Mouse (Mus musculus): ENCODE measurements around the gene Gm17018. TPM values are rescaled to one million over a fixed set of nuclear protein-coding genes. Genes with fewer than 3 reads are reported as not detected.

Gm17018 gene
- polyA plus RNA-seq, 1 experiment from 2014 or later = 54.5 TPM

- Histone ChIP-seq H3K4me2 (replicated peaks) (no peak overlapping the region), H3K9me3 (no peaks in the 10 kb centered on the region), H3K4me3 (no peak overlapping the region), H3K27ac (no peak overlapping the region), H3K27me3 (replicated peaks) (peaks cover 57% of the 10 kb centered on the region), H3K4me1 (peaks cover 12% of the 10 kb centered on the region), H3K9ac (no peak overlapping the region), H3K36me3 (no peaks in the 10 kb centered on the region)
- ATAC-seq (ENCODE audit: low FRiP score, low read depth) = peak; percentile 70; the same call in 1 of the 2 replicates
- WGBS = 12% methylated on average over 7 of the region's 7 CpGs
Measured at GRCm38 (mm10) chr19:45596019-45596418, 35.6 kb downstream of the Gm17018 start.

- H3K4me2 ChIP-seq (replicated peaks) = no peak overlapping the region
- peaks cover 57% of the 10 kb centered on the region for H3K27me3 ChIP-seq (replicated peaks)
- no peak overlapping the region for H3K9ac ChIP-seq
- no peaks in the 10 kb centered on the region for H3K36me3 ChIP-seq
- ATAC-seq (ENCODE audit: low FRiP score, low read depth) = peak; percentile 29; the same call in 1 of the 2 replicates
- H3K4me3 ChIP-seq = no peak overlapping the region
- H3K4me1 ChIP-seq = peaks cover 12% of the 10 kb centered on the region
- 52% methylated on average over 6 of the region's 6 CpGs for WGBS
- H3K27ac ChIP-seq = no peak overlapping the region
- no peaks in the 10 kb centered on the region for H3K9me3 ChIP-seq
Measured at GRCm38 (mm10) chr19:45596434-45596833, 36.0 kb downstream of the Gm17018 start.

DNA sequence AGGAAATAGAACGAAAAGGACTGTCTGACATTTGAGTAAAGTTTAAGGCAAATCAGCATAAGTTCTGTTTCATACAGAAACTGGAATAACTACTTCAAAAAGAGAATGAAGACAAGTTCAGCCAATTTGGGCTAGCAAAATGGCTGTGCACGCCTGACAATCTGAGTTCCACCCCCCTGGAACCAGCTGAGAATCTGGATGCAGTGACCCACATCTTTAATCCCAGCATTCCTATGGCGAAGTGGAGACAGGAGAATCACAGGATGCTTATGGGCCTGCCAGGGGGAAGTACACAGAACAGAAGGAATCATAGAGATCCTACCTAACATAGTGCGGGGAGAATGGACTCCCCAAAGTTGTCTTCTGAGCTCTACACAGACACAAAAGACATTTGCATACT, 36.7 kb downstream of the Gm17018 start:
- no peak overlapping the region for H3K9ac ChIP-seq
- no peak overlapping the region for H3K4me3 ChIP-seq
- 82% methylated on average over 4 of the region's 4 CpGs for WGBS
- H3K9me3 ChIP-seq = no peaks in the 10 kb centered on the region
- ATAC-seq (ENCODE audit: low FRiP score, low read depth) = no peak
- peaks cover 53% of the 10 kb centered on the region for H3K27me3 ChIP-seq (replicated peaks)
- peaks cover 12% of the 10 kb centered on the region for H3K4me1 ChIP-seq
- peaks cover 3% of the 10 kb centered on the region; the same call in 1 of the 2 replicates for H3K36me3 ChIP-seq
- H3K4me2 ChIP-seq (replicated peaks) = no peak overlapping the region
- no peak overlapping the region for H3K27ac ChIP-seq

- Histone ChIP-seq H3K9me3 (no peaks in the 10 kb centered on the region), H3K4me1 (peaks cover 4% of the 10 kb centered on the region), H3K4me3 (no peak overlapping the region), H3K4me2 (replicated peaks) (no peak overlapping the region), H3K27me3 (replicated peaks) (peaks cover 29% of the 10 kb centered on the region), H3K9ac (no peak overlapping the region), H3K36me3 (peaks cover 3% of the 10 kb centered on the region; the same call in 1 of the 2 replicates), H3K27ac (no peak overlapping the region)
- no peak for ATAC-seq (ENCODE audit: low FRiP score, low read depth)
- 91% methylated on average over 5 of the region's 5 CpGs for WGBS
Measured at GRCm38 (mm10) chr19:45602606-45603005, 42.2 kb downstream of the Gm17018 start.

DNA sequence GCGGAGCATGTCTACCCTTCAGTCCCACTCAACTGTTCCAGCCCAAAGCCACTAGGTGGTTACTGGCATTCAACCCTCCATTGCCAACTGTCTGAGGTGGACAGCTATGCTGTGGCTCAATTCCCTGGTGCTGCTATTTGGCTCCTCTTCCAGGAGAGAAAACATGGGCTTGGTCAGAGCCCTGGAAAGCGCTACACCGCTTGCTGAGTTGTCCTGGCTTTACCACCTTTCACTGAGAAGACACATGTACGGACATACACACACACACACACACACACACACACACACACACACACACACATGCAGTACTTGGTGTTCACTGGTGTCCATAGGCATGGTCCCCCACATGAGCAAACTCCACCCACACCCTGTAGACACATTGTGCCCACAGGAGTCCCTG, 46.3 kb downstream of the Gm17018 start:
- 58% methylated on average over 4 of the region's 4 CpGs for WGBS
- Histone ChIP-seq H3K27ac (no peak overlapping the region), H3K27me3 (replicated peaks) (peaks cover 12% of the 10 kb centered on the region), H3K4me1 (peaks cover 8% of the 10 kb centered on the region), H3K9me3 (no peaks in the 10 kb centered on the region), H3K4me3 (no peak overlapping the region), H3K36me3 (peaks cover 3% of the 10 kb centered on the region; the same call in 1 of the 2 replicates), H3K9ac (no peak overlapping the region), H3K4me2 (replicated peaks) (no peak overlapping the region)
- no peak for ATAC-seq (ENCODE audit: low FRiP score, low read depth)

- Histone ChIP-seq H3K9ac (no peak overlapping the region), H3K4me3 (no peak overlapping the region), H3K36me3 (no peaks in the 10 kb centered on the region), H3K9me3 (no peaks in the 10 kb centered on the region), H3K27ac (no peak overlapping the region), H3K27me3 (replicated peaks) (peaks cover 12% of the 10 kb centered on the region), H3K4me2 (replicated peaks) (no peak overlapping the region), H3K4me1 (peaks cover 8% of the 10 kb centered on the region)
- ATAC-seq (ENCODE audit: low FRiP score, low read depth) = no peak
- WGBS = 14% methylated on average over 7 of the region's 7 CpGs
Measured at GRCm38 (mm10) chr19:45607479-45607878, 47.1 kb downstream of the Gm17018 start.

DNA sequence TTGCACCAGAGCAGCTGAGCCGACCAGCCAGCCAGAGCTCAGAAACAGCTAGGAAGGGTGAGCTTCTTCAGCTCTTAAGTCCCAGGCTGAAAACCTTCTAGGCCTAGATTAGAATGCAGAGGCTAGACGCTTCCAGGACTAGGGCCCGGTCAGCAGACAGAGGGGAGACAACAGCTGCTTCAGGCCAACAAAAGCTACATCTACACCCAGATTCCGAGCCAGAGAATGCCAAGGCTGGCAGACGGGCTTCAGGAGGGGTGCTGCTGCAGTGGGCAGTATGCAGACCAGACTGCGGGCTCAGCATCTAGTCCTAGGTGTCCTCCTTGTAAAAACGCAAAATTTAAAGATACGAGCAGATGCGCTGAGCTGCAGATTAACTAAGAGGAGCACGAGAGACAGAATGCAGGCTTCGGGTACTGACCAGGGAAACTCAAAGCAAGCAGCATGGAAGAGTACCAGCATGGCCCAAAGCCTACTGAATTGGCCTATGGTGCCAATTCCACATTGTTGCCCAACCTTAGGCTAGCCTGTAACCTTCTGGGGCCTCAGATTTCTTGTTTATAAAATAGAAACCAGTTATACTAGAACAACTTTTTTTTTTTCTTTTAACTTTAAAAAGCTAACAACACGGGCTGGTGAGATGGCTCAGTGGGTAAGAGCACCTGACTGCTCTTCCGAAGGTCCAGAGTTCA, 48.4 kb downstream of the Gm17018 start:
- Histone ChIP-seq H3K27me3 (replicated peaks) (peaks cover 12% of the 10 kb centered on the region; the same call in 1 of the 2 replicates), H3K36me3 (no peaks in the 10 kb centered on the region), H3K4me2 (replicated peaks) (no peak overlapping the region), H3K27ac (no peak overlapping the region), H3K9me3 (no peaks in the 10 kb centered on the region), H3K4me1 (peaks cover 8% of the 10 kb centered on the region), H3K9ac (no peak overlapping the region), H3K4me3 (no peak overlapping the region)
- WGBS = 87% methylated on average over 13 of the region's 13 CpGs
- ATAC-seq (ENCODE audit: low FRiP score, low read depth) = no peak

GRCm38 (mm10) chr19:45610823-45611222, 50.4 kb downstream of the Gm17018 start:
- Histone ChIP-seq H3K9ac (no peak overlapping the region), H3K27me3 (replicated peaks) (0 out of 2 replicates have a peak, but pooled peaks cover 8% of the 10 kb centered on the region), H3K4me2 (replicated peaks) (no peak overlapping the region), H3K36me3 (no peaks in the 10 kb centered on the region), H3K4me3 (no peak overlapping the region), H3K4me1 (peaks cover 19% of the 10 kb centered on the region), H3K27ac (no peak overlapping the region), H3K9me3 (no peaks in the 10 kb centered on the region)
- WGBS = 75% methylated on average over 5 of the region's 5 CpGs
- no peak for ATAC-seq (ENCODE audit: low FRiP score, low read depth)

DNA sequence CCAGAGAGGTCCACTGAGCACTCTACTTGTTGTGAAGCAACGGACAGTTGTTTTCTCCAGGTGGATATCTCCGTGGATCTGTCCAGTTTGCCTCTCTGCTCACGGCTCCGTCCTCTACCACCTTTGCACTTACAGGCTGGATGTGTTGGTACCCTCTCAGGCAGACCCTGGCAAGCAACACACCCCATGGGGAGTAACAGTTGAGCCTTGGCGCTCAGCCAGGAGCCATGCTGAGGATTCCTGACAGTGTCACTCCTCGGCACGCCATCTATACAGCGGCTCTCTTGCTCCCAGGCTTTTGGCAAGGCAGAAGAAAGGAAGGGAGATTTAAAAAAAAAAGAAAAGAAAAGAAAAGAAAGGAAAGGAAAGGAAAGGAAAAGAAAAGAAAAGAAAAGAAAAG, 54.0 kb downstream of the Gm17018 start:
- Histone ChIP-seq H3K9me3 (no peaks in the 10 kb centered on the region), H3K27me3 (replicated peaks) (peaks cover 8% of the 10 kb centered on the region; the same call in 1 of the 2 replicates), H3K9ac (no peak overlapping the region), H3K4me2 (replicated peaks) (no peak overlapping the region), H3K4me3 (no peak overlapping the region), H3K27ac (no peak overlapping the region), H3K36me3 (no peaks in the 10 kb centered on the region), H3K4me1 (peaks cover 25% of the 10 kb centered on the region)
- 70% methylated on average over 8 of the region's 8 CpGs for WGBS
- ATAC-seq (ENCODE audit: low FRiP score, low read depth) = no peak

DNA sequence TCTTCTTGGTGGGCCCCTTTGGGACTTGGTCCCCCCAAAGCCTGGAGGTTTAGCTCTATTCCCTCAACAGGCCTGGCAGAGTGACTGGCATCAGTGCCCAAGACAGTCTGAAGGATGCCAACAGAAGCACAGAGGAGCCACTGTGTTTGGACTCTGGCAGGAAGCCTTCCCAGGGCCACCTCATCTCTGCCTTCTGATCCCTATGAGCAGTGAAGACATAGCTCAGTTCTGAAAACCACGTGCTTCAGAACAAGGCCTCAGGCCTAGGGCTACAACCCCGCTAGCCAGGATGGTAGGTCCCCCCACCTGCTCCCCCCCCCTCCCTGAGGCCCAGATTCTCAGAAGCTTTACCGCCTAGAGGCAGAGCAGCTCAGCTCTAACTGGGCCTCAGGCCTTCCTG, 54.5 kb downstream of the Gm17018 start:
- Histone ChIP-seq H3K4me2 (replicated peaks) (no peak overlapping the region), H3K36me3 (no peaks in the 10 kb centered on the region), H3K4me1 (peaks cover 25% of the 10 kb centered on the region), H3K9ac (no peak overlapping the region), H3K4me3 (no peak overlapping the region), H3K27me3 (replicated peaks) (peaks cover 8% of the 10 kb centered on the region; the same call in 1 of the 2 replicates), H3K27ac (no peak overlapping the region), H3K9me3 (no peaks in the 10 kb centered on the region)
- ATAC-seq (ENCODE audit: low FRiP score, low read depth) = no peak
- 53% methylated on average over 3 of the region's 3 CpGs for WGBS

- H3K9me3 ChIP-seq = no peaks in the 10 kb centered on the region
- H3K4me3 ChIP-seq = no peak overlapping the region
- 38% methylated on average over 12 of the region's 12 CpGs for WGBS
- ATAC-seq (ENCODE audit: low FRiP score, low read depth) = peak; percentile 17; the same call in 1 of the 2 replicates
- H3K36me3 ChIP-seq = no peaks in the 10 kb centered on the region
- peaks cover 8% of the 10 kb centered on the region; the same call in 1 of the 2 replicates for H3K27me3 ChIP-seq (replicated peaks)
- H3K4me2 ChIP-seq (replicated peaks) = no peak overlapping the region
- peaks cover 25% of the 10 kb centered on the region for H3K4me1 ChIP-seq
- H3K27ac ChIP-seq = no peak overlapping the region
- 0 out of 2 replicates have a peak overlapping the region, but pooled peaks have one; percentile 8 for H3K9ac ChIP-seq
Measured at GRCm38 (mm10) chr19:45615415-45616213, 55.2 kb downstream of the Gm17018 start.

DNA sequence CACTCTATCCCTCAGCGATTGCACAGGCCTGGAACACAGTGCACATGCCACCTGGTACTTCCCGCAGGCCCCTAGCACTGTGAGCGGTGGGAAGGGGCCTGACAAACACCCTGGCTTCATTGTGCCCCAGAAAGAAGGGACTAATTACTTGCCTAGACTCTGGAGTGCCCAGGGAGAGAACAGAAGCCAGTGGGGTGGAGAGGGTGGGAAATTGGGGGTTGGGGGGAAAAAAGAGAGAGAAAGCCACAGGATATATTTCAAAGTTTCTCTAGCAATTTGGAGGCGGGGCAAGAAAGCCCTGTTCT, 55.8 kb downstream of the Gm17018 start:
- peaks cover 25% of the 10 kb centered on the region for H3K4me1 ChIP-seq
- no peak overlapping the region for H3K4me3 ChIP-seq
- H3K9me3 ChIP-seq = no peaks in the 10 kb centered on the region
- no peak overlapping the region for H3K4me2 ChIP-seq (replicated peaks)
- H3K36me3 ChIP-seq = no peaks in the 10 kb centered on the region
- H3K9ac ChIP-seq = 0 out of 2 replicates have a peak overlapping the region, but pooled peaks have one; percentile 8
- 24% methylated on average over 4 of the region's 4 CpGs for WGBS
- 0 out of 2 replicates have a peak, but pooled peaks have one; percentile 33 for ATAC-seq (ENCODE audit: low FRiP score, low read depth)
- peaks cover 3% of the 10 kb centered on the region; the same call in 1 of the 2 replicates for H3K27me3 ChIP-seq (replicated peaks)
- H3K27ac ChIP-seq = no peak overlapping the region
